Mouse (Mus musculus) frontal cortex, postnatal 36 days (tissue): Measurements from ENCODE around the gene Acot4.
"Not testable (repeated sequence)": the region's sequence is repeated elsewhere in the genome, so short reads cannot be mapped to it uniquely, and the experiment has no call there.

Experiments
- DNase-seq, 2 experiments: peaks; one replicate each; pipeline ENCODE4 v3.0.0; 2022; ENCODE audit warnings: low spot score in 2 of 2

Acot4 gene

GRCm38 (mm10) chr12:84077371-84077990 is 39.3 kb downstream of the Acot4 start:
- no peak for DNase-seq

GRCm38 (mm10) chr12:84083842-84084241 is 45.7 kb downstream of the Acot4 start:
- no peak for DNase-seq

GRCm38 (mm10) chr12:84084581-84084980 is 46.4 kb downstream of the Acot4 start:
- DNase-seq: no peak

GRCm38 (mm10) chr12:84094666-84095065 is 56.5 kb downstream of the Acot4 start:
- DNase-seq: not testable (repeated sequence)
